Mouse (Mus musculus) CH12.LX (cell line): ENCODE data around the gene Ttc16. TPM values are rescaled to one million over a fixed set of nuclear protein-coding genes. Genes with fewer than 3 reads are reported as not detected.

ENCODE experiments used
- DNase-seq: peaks from one replicate; pipeline ENCODE4 v3.0.0-alpha.2; 2013; ENCODE audit errors: extremely low read depth
- H3K27ac ChIP-seq: 2 replicates; pipeline ENCODE4 v1.5.1; 2012; ENCODE audit warnings: low read depth, mild to moderate bottlenecking, control low read depth, moderate library complexity; ENCODE audit not compliant: insufficient read depth
- H3K27me3 ChIP-seq: replicated peaks from 2 replicates; pipeline ENCODE3; 2012; ENCODE audit warnings: inconsistent platforms
- H3K36me3 ChIP-seq, 2 experiments: replicated peaks in 1 of 2; 2 replicates each; pipeline versions ENCODE3 to v1.6.1; 2012; ENCODE audit warnings: inconsistent platforms in 1 of 2, low read length in 1 of 2, mild to moderate bottlenecking in 1 of 2, mixed read lengths in 1 of 2, moderate library complexity in 1 of 2; ENCODE audit not compliant: control insufficient read depth in 1 of 2, insufficient read depth in 1 of 2
- H3K4me1 ChIP-seq, 2 experiments: 2 replicates each; pipeline ENCODE4 v1.6.1; 2012; ENCODE audit warnings: inconsistent platforms in 1 of 2, moderate library complexity in 1 of 2; ENCODE audit not compliant: insufficient read depth in 2 of 2, control insufficient read depth in 1 of 2
- H3K4me2 ChIP-seq: 2 replicates; pipeline ENCODE4 v1.6.1; 2012; ENCODE audit warnings: low read depth, mild to moderate bottlenecking, control low read depth; ENCODE audit not compliant: poor library complexity, insufficient read depth, severe bottlenecking
- H3K4me3 ChIP-seq, 3 experiments: fragments of 150-350 bp in 1 of 3; sonication (generic) in 1 of 3; replicated peaks in 1 of 3; 2 replicates each; pipeline versions ENCODE3 to v1.5.1; 2011 to 2012; ENCODE audit warnings: low read depth in 2 of 3, low read length in 2 of 3, mild to moderate bottlenecking in 2 of 3, moderate library complexity in 2 of 3, control low read depth in 1 of 3, improper control_type of control experiment in 1 of 3, inconsistent platforms in 1 of 3, mixed read lengths in 1 of 3; ENCODE audit not compliant: poor library complexity in 1 of 3
- H3K79me2 ChIP-seq: replicated peaks from 2 replicates; pipeline ENCODE4 v1.6.1; 2012; ENCODE audit warnings: mild to moderate bottlenecking, moderate library complexity; ENCODE audit not compliant: control insufficient read depth, poor library complexity, insufficient read depth, severe bottlenecking; ENCODE audit errors: extremely low read depth
- H3K9ac ChIP-seq: 2 replicates; pipeline ENCODE4 v1.6.1; 2012; ENCODE audit warnings: low read depth, mild to moderate bottlenecking, control low read depth, moderate library complexity; ENCODE audit not compliant: insufficient read depth
- H3K9me3 ChIP-seq: replicated peaks from 2 replicates; pipeline ENCODE3; 2012; ENCODE audit warnings: low read length, inconsistent platforms, mixed read lengths
- CHD1 ChIP-seq: IDR thresholded peaks from 2 replicates; pipeline ENCODE4 v1.6.1; 2012; ENCODE audit warnings: low read depth, low read length, improper control_type of control experiment, inconsistent platforms
- CHD2 ChIP-seq: IDR thresholded peaks from 2 replicates; pipeline ENCODE4 v1.6.1; 2011; ENCODE audit warnings: low read length, improper control_type of control experiment
- E2F4 ChIP-seq: IDR thresholded peaks from 2 replicates; pipeline ENCODE4 v1.6.1; 2011; ENCODE audit warnings: low read depth, low read length, improper control_type of control experiment; ENCODE audit not compliant: insufficient replicate concordance
- ELF1 ChIP-seq: IDR thresholded peaks from 2 replicates; pipeline ENCODE4 v1.6.1; 2014; ENCODE audit warnings: low read depth, mild to moderate bottlenecking, inconsistent platforms, low read length, improper control_type of control experiment
- EP300 ChIP-seq: IDR thresholded peaks from 2 replicates; pipeline ENCODE4 v1.6.1; 2011; ENCODE audit warnings: low read length, improper control_type of control experiment
- ETS1 ChIP-seq: conservative IDR thresholded peaks from 2 replicates; pipeline ENCODE4 v1.6.1; 2012; ENCODE audit warnings: low read depth, mild to moderate bottlenecking, inconsistent platforms, low read length, improper control_type of control experiment, moderate library complexity
- GABPA ChIP-seq: IDR thresholded peaks from 2 replicates; pipeline ENCODE4 v1.6.1; 2012; ENCODE audit warnings: low read depth, low read length, improper control_type of control experiment, inconsistent platforms; ENCODE audit not compliant: insufficient replicate concordance
- HCFC1 ChIP-seq: IDR thresholded peaks from 2 replicates; pipeline ENCODE4 v1.6.1; 2012; ENCODE audit warnings: low read depth, mild to moderate bottlenecking, inconsistent platforms, low read length, improper control_type of control experiment
- IRF4 ChIP-seq: IDR thresholded peaks from 2 replicates; pipeline ENCODE4 v1.6.1; 2014; ENCODE audit warnings: low read depth, mild to moderate bottlenecking, inconsistent platforms, low read length, improper control_type of control experiment
- JUN ChIP-seq: IDR thresholded peaks from 2 replicates; pipeline ENCODE4 v1.6.1; 2011; ENCODE audit warnings: low read depth, mild to moderate bottlenecking, low read length, improper control_type of control experiment, moderate library complexity; ENCODE audit not compliant: insufficient read depth
- JUND ChIP-seq: conservative IDR thresholded peaks from 2 replicates; pipeline ENCODE4 v1.6.1; 2011; ENCODE audit warnings: low read depth, low read length, improper control_type of control experiment
- KAT2A ChIP-seq: IDR thresholded peaks from 2 replicates; pipeline ENCODE4 v1.6.1; 2012; ENCODE audit warnings: low read length, improper control_type of control experiment, inconsistent platforms; ENCODE audit not compliant: insufficient replicate concordance
- MAX ChIP-seq: IDR thresholded peaks from 2 replicates; pipeline ENCODE4 v1.6.1; 2011; ENCODE audit warnings: low read length, improper control_type of control experiment
- MAZ ChIP-seq: IDR thresholded peaks from 2 replicates; pipeline ENCODE4 v1.6.1; 2012; ENCODE audit warnings: low read depth, mild to moderate bottlenecking, inconsistent platforms, low read length, improper control_type of control experiment, moderate library complexity
- MXI1 ChIP-seq: IDR thresholded peaks from 2 replicates; pipeline ENCODE4 v1.6.1; 2011; ENCODE audit warnings: mild to moderate bottlenecking, low read depth, low read length, improper control_type of control experiment
- MYC ChIP-seq: IDR thresholded peaks from 2 replicates; pipeline ENCODE4 v1.6.1; 2011; ENCODE audit warnings: low read depth, mild to moderate bottlenecking, improper control_type of control experiment, low read length
- NELFE ChIP-seq: IDR thresholded peaks from 2 replicates; pipeline ENCODE4 v1.6.1; 2011; ENCODE audit warnings: low read depth, low read length, improper control_type of control experiment
- NRF1 ChIP-seq: IDR thresholded peaks from 2 replicates; pipeline ENCODE4 v1.6.1; 2014; ENCODE audit warnings: low read depth, mild to moderate bottlenecking, inconsistent platforms, low read length, improper control_type of control experiment, moderate library complexity
- POLR2AphosphoS2 ChIP-seq: IDR thresholded peaks from 2 replicates; pipeline ENCODE4 v1.6.1; 2011; ENCODE audit warnings: low read depth, low read length, improper control_type of control experiment
- RAD21 ChIP-seq: IDR thresholded peaks from 2 replicates; pipeline ENCODE4 v1.6.1; 2011; ENCODE audit warnings: low read depth, mild to moderate bottlenecking, low read length, improper control_type of control experiment, moderate library complexity
- RCOR1 ChIP-seq: conservative IDR thresholded peaks from 2 replicates; pipeline ENCODE4 v1.6.1; 2012; ENCODE audit warnings: low read depth, mild to moderate bottlenecking, inconsistent platforms, low read length, improper control_type of control experiment
- SIN3A ChIP-seq: IDR thresholded peaks from 2 replicates; pipeline ENCODE4 v1.6.1; 2012; ENCODE audit warnings: low read length, improper control_type of control experiment, inconsistent platforms
- SMC3 ChIP-seq: IDR thresholded peaks from 2 replicates; pipeline ENCODE4 v1.6.1; 2011; ENCODE audit warnings: low read depth, low read length, improper control_type of control experiment
- TBP ChIP-seq: conservative IDR thresholded peaks from 2 replicates; pipeline ENCODE4 v1.6.1; 2011; ENCODE audit warnings: low read depth, low read length, improper control_type of control experiment
- UBTF ChIP-seq: IDR thresholded peaks from 2 replicates; pipeline ENCODE4 v1.6.1; 2012; ENCODE audit warnings: low read depth, mild to moderate bottlenecking, inconsistent platforms, low read length, improper control_type of control experiment, moderate library complexity
- USF1 ChIP-seq: IDR thresholded peaks from 2 replicates; pipeline ENCODE4 v1.6.1; 2014; ENCODE audit warnings: low read depth, mild to moderate bottlenecking, inconsistent platforms, low read length, improper control_type of control experiment
- ZC3H11A ChIP-seq: IDR thresholded peaks from 2 replicates; pipeline ENCODE4 v1.6.1; 2012; ENCODE audit warnings: low read depth, mild to moderate bottlenecking, inconsistent platforms, low read length, improper control_type of control experiment
- ZKSCAN1 ChIP-seq: IDR thresholded peaks from 2 replicates; pipeline ENCODE4 v1.6.1; 2012; ENCODE audit warnings: low read depth, inconsistent platforms, low read length, improper control_type of control experiment, borderline replicate concordance
- ZMIZ1 ChIP-seq: IDR thresholded peaks from 2 replicates; pipeline ENCODE4 v1.6.1; 2012; ENCODE audit warnings: low read depth, mild to moderate bottlenecking, inconsistent platforms, low read length, improper control_type of control experiment
- dilution Hi-C: fragments of 300-500 bp; cut with MboI; formaldehyde crosslinking; loops from 2 replicates; pipeline ENCODE4 v1.14.3; 2020; ENCODE audit warnings: low sequenced_read_pairs; ENCODE audit not compliant: extremely low pct_unique_long_range_greater_than_20kb, extremely low pct_ligation_motif_present
- in situ Hi-C: fragments of 300-500 bp; cut with MboI; formaldehyde crosslinking; loops from 3 replicates; pipeline ENCODE4 v1.14.3; 2019; ENCODE audit warnings: low sequenced_read_pairs, low pct_ligation_motif_present, low pct_unique_long_range_greater_than_20kb, mixed read lengths
- polyA plus RNA-seq: library from polyadenylated mRNA; unstranded; fragments of >175 nt; gene quantifications from 2 replicates; pipeline ENCODE4 v1.2.1, GENCODE M21; 2012; ENCODE audit warnings: low read depth; ENCODE audit not compliant: insufficient read length
- total RNA-seq, 2 experiments: library from RNA; depleted of rRNA; stranded (reverse); fragments of 300-350 nt in 1 of 2; fragments of >200 nt in 1 of 2; gene quantifications; 2 replicates each; pipeline ENCODE4 v1.2.3; 2012 to 2014

The Ttc16 gene
- total and polyA plus RNA-seq, 3 experiments = 0.11 to 0.81 (median 0.24) TPM

GRCm38 (mm10) chr2:32758503-32758902 is 16.9 kb downstream of the Ttc16 start:
- dilution Hi-C loops (no loop called here), in situ Hi-C loops (loop anchor here (5.0 kb wide), 2 partner anchors 46 to 126 kb away; partner anchors contain the start of gene Cdk9)
- no peak overlapping the region for H3K9ac ChIP-seq
- H3K4me1 ChIP-seq = peaks cover 0 to 10% of the 10 kb centered on the region in 2 experiments; a peak in 3 of 4 replicates
- no peak overlapping the region for H3K27ac ChIP-seq
- no peaks in the 10 kb centered on the region for H3K27me3 ChIP-seq
- DNase-seq = no peak
- no peak overlapping the region for H3K4me3 ChIP-seq
- H3K79me2 ChIP-seq = no peaks in the 10 kb centered on the region
- no peak overlapping the region for H3K4me2 ChIP-seq
- TF ChIP-seq NELFE = no peak
- TF ChIP-seq GABPA = no peak
- no peak for TF ChIP-seq ZMIZ1
- TF ChIP-seq JUND = no peak
- H3K9me3 ChIP-seq = no peaks in the 10 kb centered on the region
- H3K36me3 ChIP-seq = peaks cover 37 to 68% of the 10 kb centered on the region in 2 experiments

GRCm38 (mm10) chr2:32757056-32757845 is 18.2 kb downstream of the Ttc16 start, which contains the start of gene Tor2a:
TSS of gene Tor2a (plus strand) at chr2:32757234.
- Histone ChIP-seq H3K4me3 (peak within 1 kb of the TSS; percentile 59 to 97 (median 72)), H3K79me2 (no peaks in the 10 kb centered on the region), H3K9me3 (no peaks in the 10 kb centered on the region), H3K27ac (peak within 1 kb of the TSS; percentile 83), H3K27me3 (no peaks in the 10 kb centered on the region), H3K4me2 (peak within 1 kb of the TSS; percentile 63), H3K4me1 (peaks cover 0 to 10% of the 10 kb centered on the region in 2 experiments; a peak in 3 of 4 replicates), H3K36me3 (peaks cover 49 to 68% of the 10 kb centered on the region in 2 experiments), H3K9ac (peak within 1 kb of the TSS; percentile 97)
- dilution Hi-C loops (no loop called here), in situ Hi-C loops (loop anchor here (5.0 kb wide), 2 partner anchors 45 to 125 kb away; partner anchors contain the start of gene Cdk9)
- DNase-seq = peak; percentile 98
- TF ChIP-seq MAX (peak; percentile 46; the same call in 1 of the 2 replicates), RAD21 (peak; percentile 98), ZC3H11A (peak; percentile 78), MXI1 (peak; percentile 98), MAZ (peak; percentile 86; the same call in 1 of the 2 replicates), ELF1 (peak; percentile 81), NRF1 (peak; percentile 14; the same call in 1 of the 2 replicates), CHD2 (no peak), ZKSCAN1 (no peak), EP300 (no peak), KAT2A (peak; percentile 95; the same call in 1 of the 2 replicates), NELFE (peak; percentile 66), TBP (no peak), IRF4 (peak; percentile 82), E2F4 (no peak), ZMIZ1 (no peak), JUND (no peak), SMC3 (peak; percentile 97), UBTF (peak; percentile 93), CHD1 (no peak), ETS1 (no peak), MYC (peak; percentile 55; the same call in 1 of the 2 replicates), HCFC1 (peak; percentile 97), SIN3A (peak; percentile 88), RCOR1 (no peak), JUN (no peak), GABPA (peak; percentile 49; the same call in 1 of the 2 replicates), USF1 (no peak), POLR2AphosphoS2 (no peak)
